Mouse (Mus musculus) myocyte (in vitro differentiated cells): ENCODE measurements around the gene Tgm1.

Experiments
- E2F4 ChIP-seq: IDR thresholded peaks from one replicate; pipeline ENCODE4 v1.6.1; 2011; ENCODE audit warnings: mild to moderate bottlenecking, control low read depth, moderate library complexity; ENCODE audit not compliant: insufficient read depth
- MAX ChIP-seq: IDR thresholded peaks from one replicate; pipeline ENCODE4 v1.6.1; 2011; ENCODE audit warnings: low read depth, mild to moderate bottlenecking, control low read depth
- MYOG ChIP-seq, 3 experiments: IDR thresholded peaks; one replicate each; pipeline ENCODE4 v1.6.1; 2011; ENCODE audit warnings: control low read depth in 2 of 3, low read depth in 2 of 3, mild to moderate bottlenecking in 2 of 3; ENCODE audit not compliant: insufficient read length in 2 of 3, control insufficient read depth in 1 of 3, insufficient read depth in 1 of 3
- POLR2A ChIP-seq: IDR thresholded peaks from one replicate; pipeline ENCODE4 v1.6.1; 2011; ENCODE audit warnings: low read depth, mild to moderate bottlenecking, control low read depth, moderate library complexity; ENCODE audit not compliant: insufficient read length
- USF1 ChIP-seq: IDR thresholded peaks from one replicate; pipeline ENCODE4 v1.6.1; 2011; ENCODE audit warnings: low read depth, mild to moderate bottlenecking, control low read depth, moderate library complexity

GRCm38 (mm10) chr14:55716271-55716670 lies 2.5 kb upstream of the Tgm1 start:
- TF ChIP-seq POLR2A = no peak
- no peak for TF ChIP-seq MYOG (IDR thresholded peaks at IDR 0.05; ENCODE audit: control insufficient read depth in 1 of 3, insufficient read depth in 1 of 3, insufficient read length in 2 of 3, low read depth in 2 of 3)
- no peak for TF ChIP-seq USF1
- TF ChIP-seq E2F4 = no peak
- TF ChIP-seq MAX = no peak
